Mouse (Mus musculus): Measurements from ENCODE around the gene Ifnar1. TPM values are rescaled to one million over a fixed set of nuclear protein-coding genes. Genes with fewer than 3 reads are reported as not detected.
A peak's percentile ranks its signal among the peaks of the same experiment; 100 is the strongest.

The Ifnar1 gene
- polyA plus RNA-seq, 1 experiment = 16.2 TPM

DNA sequence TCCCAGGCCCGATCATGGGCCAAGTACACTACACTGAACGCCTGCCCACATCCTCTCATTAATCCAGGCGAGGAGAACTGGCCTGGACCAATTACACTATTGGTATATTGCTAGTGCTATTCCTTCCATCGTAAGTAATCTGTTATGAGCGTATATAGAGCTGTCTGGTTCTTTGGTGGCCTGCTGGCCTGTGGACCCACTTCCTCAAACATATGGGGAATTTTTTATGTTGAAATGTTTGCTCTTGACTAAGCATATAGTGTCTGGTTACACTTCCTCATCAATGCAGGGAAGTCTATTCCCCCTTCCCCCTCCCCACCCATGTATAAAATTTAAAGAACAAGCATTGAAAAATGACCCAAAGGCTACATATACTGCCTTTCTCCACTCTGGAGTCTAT is 37.0 kb downstream of the Ifnar1 start:
- TF ChIP-seq SRF (IDR thresholded peaks at IDR 0.05; ENCODE audit: control insufficient read depth, insufficient read length, low read depth) (no peak), MYOD1 (IDR thresholded peaks at IDR 0.05; ENCODE audit: control insufficient read depth in 1 of 3, insufficient read length in 2 of 3, low read depth in 2 of 3) (no peak)
- Histone ChIP-seq H3K4me2 (ENCODE audit: low read depth) (peak overlapping the region; percentile 0), H3K27me3 (ENCODE audit: control insufficient read depth, insufficient read depth, insufficient read length) (no peaks in the 10 kb centered on the region), H3K79me2 (ENCODE audit: control insufficient read depth, insufficient read depth) (no peaks in the 10 kb centered on the region), H3K4me3 (no peak overlapping the region), H3ac (ENCODE audit: control insufficient read depth, insufficient read length) (no peak overlapping the region), H3K36me3 (ENCODE audit: control insufficient read depth, insufficient read depth) (no peaks in the 10 kb centered on the region)

DNA sequence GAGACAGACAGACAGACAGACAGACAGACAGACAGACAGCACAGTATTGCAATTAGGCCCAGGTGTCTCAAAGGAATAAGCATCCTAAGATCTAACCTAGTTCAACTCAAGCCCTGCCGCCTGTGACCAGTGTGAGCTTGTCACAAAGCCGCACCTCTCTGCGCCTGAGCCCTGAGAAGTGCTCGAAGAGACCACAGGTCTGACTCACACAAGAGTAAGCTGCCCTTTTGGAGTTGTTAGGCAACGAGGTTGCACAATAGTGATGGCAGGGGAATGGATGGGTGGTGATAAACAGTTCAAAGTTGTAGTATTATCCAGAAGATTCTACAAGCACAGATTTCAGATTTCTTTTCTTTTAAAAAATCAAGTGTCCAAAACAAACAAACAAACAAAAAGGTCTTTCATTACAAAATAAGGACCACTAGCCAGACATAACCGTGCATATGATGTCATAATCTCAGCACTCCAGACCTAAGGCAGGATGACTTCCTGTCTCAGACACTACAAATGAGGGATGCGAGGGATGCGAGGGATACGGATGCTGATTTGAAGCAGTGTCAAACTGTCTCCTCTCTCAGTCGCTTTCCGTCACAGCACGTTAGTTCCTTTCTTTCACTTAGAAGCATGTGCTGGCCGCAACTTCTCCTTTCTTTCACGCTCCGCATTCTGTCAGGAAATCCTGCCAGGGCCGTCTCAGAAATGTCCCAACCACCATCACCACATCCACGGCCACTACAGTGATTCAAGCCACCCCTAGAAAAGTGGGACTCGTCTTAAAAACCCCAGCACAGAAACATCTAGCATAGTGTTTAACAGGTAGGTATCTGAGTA is 37.7 kb downstream of the Ifnar1 start:
- Histone ChIP-seq H3K4me2 (ENCODE audit: low read depth) (peak overlapping the region; percentile 0), H3K27me3 (ENCODE audit: control insufficient read depth, insufficient read depth, insufficient read length) (no peaks in the 10 kb centered on the region), H3K79me2 (ENCODE audit: control insufficient read depth, insufficient read depth) (no peaks in the 10 kb centered on the region), H3K36me3 (ENCODE audit: control insufficient read depth, insufficient read depth) (no peaks in the 10 kb centered on the region), H3K4me3 (no peak overlapping the region), H3ac (ENCODE audit: control insufficient read depth, insufficient read length) (no peak overlapping the region)
- TF ChIP-seq CEBPB (IDR thresholded peaks at IDR 0.05; ENCODE audit: insufficient read depth, poor library complexity, severe bottlenecking) (peak; percentile 99), MYOG (IDR thresholded peaks at IDR 0.05; ENCODE audit: control insufficient read depth in 1 of 3, insufficient read depth in 1 of 3, insufficient read length in 2 of 3, low read depth in 2 of 3) (no peak), TCF3 (IDR thresholded peaks at IDR 0.05; ENCODE audit: insufficient read length, low read depth) (no peak), POLR2AphosphoS2 (IDR thresholded peaks at IDR 0.05; ENCODE audit: insufficient read length, low read depth) (no peak), E2F4 (IDR thresholded peaks at IDR 0.05; ENCODE audit: insufficient read depth) (no peak), USF1 (IDR thresholded peaks at IDR 0.05; ENCODE audit: low read depth) (no peak), POLR2A (IDR thresholded peaks at IDR 0.05; ENCODE audit: insufficient read length, low read depth) (no peak)

GRCm38 (mm10) chr16:91524206-91524605 is 39.2 kb downstream of the Ifnar1 start:
- H3K79me2 ChIP-seq (ENCODE audit: control insufficient read depth, insufficient read depth) = no peaks in the 10 kb centered on the region

DNA sequence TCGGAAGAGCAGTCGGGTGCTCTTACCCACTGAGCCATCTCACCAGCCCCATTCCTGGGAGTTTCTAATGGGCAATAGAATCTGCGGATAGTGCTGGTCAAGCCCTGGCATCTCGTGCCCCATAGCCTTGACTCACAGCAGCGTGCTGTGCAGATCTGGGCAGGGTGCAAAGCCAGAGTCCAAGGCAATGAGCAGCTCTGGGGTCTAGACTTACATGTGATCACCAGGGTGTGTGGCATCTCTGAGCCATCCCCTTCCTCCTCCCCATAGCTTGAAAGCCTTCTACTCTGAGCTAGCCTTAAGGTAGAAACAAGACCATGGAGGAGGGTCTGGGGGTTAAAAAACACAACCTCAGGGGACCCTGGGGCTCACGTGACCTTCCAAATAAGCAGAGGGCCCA is 41.2 kb downstream of the Ifnar1 start:
- TF ChIP-seq CEBPB (IDR thresholded peaks at IDR 0.05; ENCODE audit: insufficient read depth, poor library complexity, severe bottlenecking) (no peak), POLR2A (IDR thresholded peaks at IDR 0.05; ENCODE audit: insufficient read length, low read depth) (no peak), POLR2AphosphoS2 (IDR thresholded peaks at IDR 0.05; ENCODE audit: insufficient read length, low read depth) (no peak), MYOD1 (IDR thresholded peaks at IDR 0.05; ENCODE audit: control insufficient read depth in 1 of 3, insufficient read length in 2 of 3, low read depth in 2 of 3) (no peak)

More at GRCm38 (mm10) chr16:91524206-91524605, 39.2 kb downstream of the Ifnar1 start:
- no peak overlapping the region for H3K4me3 ChIP-seq
- no peak overlapping the region for H3K4me2 ChIP-seq (ENCODE audit: low read depth)
- no peak overlapping the region for H3ac ChIP-seq (ENCODE audit: control insufficient read depth, insufficient read length)
- H3K36me3 ChIP-seq (ENCODE audit: control insufficient read depth, insufficient read depth) = no peaks in the 10 kb centered on the region
- TF ChIP-seq TCF12 (IDR thresholded peaks at IDR 0.05; ENCODE audit: insufficient read depth, poor library complexity, severe bottlenecking) (no peak), POLR2A (IDR thresholded peaks at IDR 0.05; ENCODE audit: insufficient read length, low read depth) (no peak), MYOG (IDR thresholded peaks at IDR 0.05; ENCODE audit: control insufficient read depth in 1 of 3, insufficient read depth in 1 of 3, insufficient read length in 2 of 3, low read depth in 2 of 3) (no peak), REST (IDR thresholded peaks at IDR 0.05; ENCODE audit: insufficient read depth, insufficient read length) (no peak), USF1 (IDR thresholded peaks at IDR 0.05; ENCODE audit: low read depth) (no peak), TCF3 (IDR thresholded peaks at IDR 0.05; ENCODE audit: insufficient read length, low read depth) (no peak), POLR2AphosphoS2 (IDR thresholded peaks at IDR 0.05; ENCODE audit: insufficient read length, low read depth) (no peak), CEBPB (IDR thresholded peaks at IDR 0.05; ENCODE audit: insufficient read depth, poor library complexity, severe bottlenecking) (no peak), SRF (IDR thresholded peaks at IDR 0.05; ENCODE audit: control insufficient read depth, insufficient read length, low read depth) (no peak), MYOD1 (IDR thresholded peaks at IDR 0.05; ENCODE audit: control insufficient read depth in 1 of 3, insufficient read length in 2 of 3, low read depth in 2 of 3) (no peak), MAX (IDR thresholded peaks at IDR 0.05; ENCODE audit: low read depth) (no peak), E2F4 (IDR thresholded peaks at IDR 0.05; ENCODE audit: insufficient read depth) (no peak)
- H3K27me3 ChIP-seq (ENCODE audit: control insufficient read depth, insufficient read depth, insufficient read length) = no peaks in the 10 kb centered on the region

DNA sequence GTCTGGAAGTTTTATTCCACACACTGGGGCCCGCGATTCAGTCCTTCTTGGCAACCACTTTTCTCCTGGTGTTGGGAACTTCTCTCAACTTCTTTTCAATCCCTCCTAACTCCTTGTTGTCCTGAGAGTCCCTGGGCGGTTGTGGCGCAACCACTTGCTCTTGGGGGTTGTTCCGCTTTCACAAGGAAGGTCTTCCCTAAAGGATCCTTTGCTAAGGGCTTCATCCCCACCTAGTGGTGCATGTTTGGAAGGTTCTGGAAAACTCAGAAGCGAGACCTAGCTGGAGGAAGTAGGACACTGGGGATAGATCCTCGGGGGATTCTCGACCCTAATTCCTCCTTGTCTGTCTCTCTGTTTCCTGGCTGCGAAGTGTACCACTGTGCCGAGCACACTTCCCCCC is 42.0 kb downstream of the Ifnar1 start:
- no peaks in the 10 kb centered on the region for H3K79me2 ChIP-seq (ENCODE audit: control insufficient read depth, insufficient read depth)
- TF ChIP-seq CEBPB (IDR thresholded peaks at IDR 0.05; ENCODE audit: insufficient read depth, poor library complexity, severe bottlenecking) = no peak
- TF ChIP-seq SRF (IDR thresholded peaks at IDR 0.05; ENCODE audit: control insufficient read depth, insufficient read length, low read depth) = no peak
- no peak for TF ChIP-seq MYOD1 (IDR thresholded peaks at IDR 0.05; ENCODE audit: control insufficient read depth in 1 of 3, insufficient read length in 2 of 3, low read depth in 2 of 3)
- TF ChIP-seq USF1 (IDR thresholded peaks at IDR 0.05; ENCODE audit: low read depth) = no peak
- TF ChIP-seq POLR2A (IDR thresholded peaks at IDR 0.05; ENCODE audit: insufficient read length, low read depth) = no peak
- no peak for TF ChIP-seq TCF3 (IDR thresholded peaks at IDR 0.05; ENCODE audit: insufficient read length, low read depth)
- no peak for TF ChIP-seq MAX (IDR thresholded peaks at IDR 0.05; ENCODE audit: low read depth)
- no peak for TF ChIP-seq MYOG (IDR thresholded peaks at IDR 0.05; ENCODE audit: control insufficient read depth in 1 of 3, insufficient read depth in 1 of 3, insufficient read length in 2 of 3, low read depth in 2 of 3)
- TF ChIP-seq POLR2AphosphoS2 (IDR thresholded peaks at IDR 0.05; ENCODE audit: insufficient read length, low read depth) = no peak
- no peak for TF ChIP-seq E2F4 (IDR thresholded peaks at IDR 0.05; ENCODE audit: insufficient read depth)
- no peak for TF ChIP-seq REST (IDR thresholded peaks at IDR 0.05; ENCODE audit: insufficient read depth, insufficient read length)
- no peak for TF ChIP-seq TCF12 (IDR thresholded peaks at IDR 0.05; ENCODE audit: insufficient read depth, poor library complexity, severe bottlenecking)
- no peak overlapping the region for H3K4me3 ChIP-seq
- H3K4me2 ChIP-seq (ENCODE audit: low read depth) = no peak overlapping the region
- H3K36me3 ChIP-seq (ENCODE audit: control insufficient read depth, insufficient read depth) = no peaks in the 10 kb centered on the region
- no peaks in the 10 kb centered on the region for H3K27me3 ChIP-seq (ENCODE audit: control insufficient read depth, insufficient read depth, insufficient read length)
- H3ac ChIP-seq (ENCODE audit: control insufficient read depth, insufficient read length) = no peak overlapping the region

More for the DNA sequence above, 41.2 kb downstream of the Ifnar1 start:
- H3K79me2 ChIP-seq (ENCODE audit: control insufficient read depth, insufficient read depth) = no peaks in the 10 kb centered on the region
- H3ac ChIP-seq (ENCODE audit: control insufficient read depth, insufficient read length) = no peak overlapping the region
- H3K4me2 ChIP-seq (ENCODE audit: low read depth) = no peak overlapping the region
- H3K36me3 ChIP-seq (ENCODE audit: control insufficient read depth, insufficient read depth) = no peaks in the 10 kb centered on the region
- no peaks in the 10 kb centered on the region for H3K27me3 ChIP-seq (ENCODE audit: control insufficient read depth, insufficient read depth, insufficient read length)
- no peak overlapping the region for H3K4me3 ChIP-seq
